Mouse (Mus musculus): ENCODE results near the gene Egf. TPM values are rescaled to one million over a fixed set of nuclear protein-coding genes. Genes with fewer than 3 reads are reported as not detected.
A peak's percentile ranks its signal among the peaks of the same experiment; 100 is the strongest.

Egf gene
- polyA plus RNA-seq, 1 experiment from 2014 or later: 1.4 TPM

- Histone ChIP-seq H3K4me3 (ENCODE audit: low read depth, low read length) (no peak overlapping the region), H3K9me3 (ENCODE audit: low read depth, low read length) (no peaks in the 10 kb centered on the region), H3K36me3 (ENCODE audit: insufficient read depth) (no peaks in the 10 kb centered on the region), H3K27ac (ENCODE audit: low read depth) (no peak overlapping the region), H3K4me2 (no peak overlapping the region), H3K4me1 (ENCODE audit: insufficient read depth) (no peaks in the 10 kb centered on the region), H3K9ac (no peak overlapping the region), H3K27me3 (ENCODE audit: insufficient read depth, low read length) (no peaks in the 10 kb centered on the region)
- no peak for DNase-seq
- TF ChIP-seq CTCF (IDR thresholded peaks at IDR 0.05; ENCODE audit: low read depth): no peak
- 75% methylated on average over 4 of the region's 4 CpGs for WGBS
- ATAC-seq (ENCODE audit: insufficient read depth): no peak
Observed at GRCm38 (mm10) chr3:129652476-129652875, 102.6 kb downstream of the Egf start.

GRCm38 (mm10) chr3:129651765-129652164 is 103.4 kb downstream of the Egf start:
- H3K4me2 ChIP-seq: no peak overlapping the region
- H3K27me3 ChIP-seq (ENCODE audit: insufficient read depth, low read length): no peaks in the 10 kb centered on the region
- DNase-seq (no peak), ATAC-seq (ENCODE audit: insufficient read depth) (no peak)
- H3K27ac ChIP-seq (ENCODE audit: low read depth): no peak overlapping the region
- no peak overlapping the region for H3K9ac ChIP-seq
- H3K4me3 ChIP-seq (ENCODE audit: low read depth, low read length): no peak overlapping the region
- TF ChIP-seq CTCF (IDR thresholded peaks at IDR 0.05; ENCODE audit: low read depth): no peak
- WGBS: 90% methylated on average over 8 of the region's 8 CpGs
- no peaks in the 10 kb centered on the region for H3K36me3 ChIP-seq (ENCODE audit: insufficient read depth)
- H3K4me1 ChIP-seq (ENCODE audit: insufficient read depth): no peaks in the 10 kb centered on the region
- no peaks in the 10 kb centered on the region for H3K9me3 ChIP-seq (ENCODE audit: low read depth, low read length)

- ATAC-seq (ENCODE audit: insufficient read depth) (no peak), DNase-seq (no peak)
- H3K27ac ChIP-seq (ENCODE audit: low read depth): no peak overlapping the region
- no peak overlapping the region for H3K9ac ChIP-seq
- 57% methylated on average over 1 of the region's 1 CpGs for WGBS
- no peak for TF ChIP-seq CTCF (IDR thresholded peaks at IDR 0.05; ENCODE audit: low read depth)
- H3K4me3 ChIP-seq (ENCODE audit: low read depth, low read length): no peak overlapping the region
- H3K4me2 ChIP-seq: no peak overlapping the region
- H3K27me3 ChIP-seq (ENCODE audit: insufficient read depth, low read length): no peaks in the 10 kb centered on the region
- 0 out of 2 replicates have a peak, but pooled peaks cover 6% of the 10 kb centered on the region for H3K4me1 ChIP-seq (ENCODE audit: insufficient read depth)
- no peaks in the 10 kb centered on the region for H3K9me3 ChIP-seq (ENCODE audit: low read depth, low read length)
- H3K36me3 ChIP-seq (ENCODE audit: insufficient read depth): no peaks in the 10 kb centered on the region
Observed at GRCm38 (mm10) chr3:129650931-129651330, 104.2 kb downstream of the Egf start.

- Histone ChIP-seq H3K9me3 (ENCODE audit: low read depth, low read length) (no peaks in the 10 kb centered on the region), H3K4me1 (ENCODE audit: insufficient read depth) (0 out of 2 replicates have a peak, but pooled peaks cover 9% of the 10 kb centered on the region), H3K4me3 (ENCODE audit: low read depth, low read length) (no peak overlapping the region), H3K4me2 (no peak overlapping the region), H3K27me3 (ENCODE audit: insufficient read depth, low read length) (no peaks in the 10 kb centered on the region), H3K9ac (no peak overlapping the region), H3K27ac (ENCODE audit: low read depth) (no peak overlapping the region), H3K36me3 (ENCODE audit: insufficient read depth) (no peaks in the 10 kb centered on the region)
- no peak for TF ChIP-seq CTCF (IDR thresholded peaks at IDR 0.05; ENCODE audit: low read depth)
- DNase-seq: no peak
- no peak for ATAC-seq (ENCODE audit: insufficient read depth)
Observed at GRCm38 (mm10) chr3:129650293-129650612, 104.9 kb downstream of the Egf start.

GRCm38 (mm10) chr3:129649586-129650292 is 105.4 kb downstream of the Egf start:
- Histone ChIP-seq H3K9ac (no peak overlapping the region), H3K4me2 (no peak overlapping the region), H3K9me3 (ENCODE audit: low read depth, low read length) (no peaks in the 10 kb centered on the region), H3K4me1 (ENCODE audit: insufficient read depth) (0 out of 2 replicates have a peak, but pooled peaks cover 9% of the 10 kb centered on the region), H3K4me3 (ENCODE audit: low read depth, low read length) (no peak overlapping the region), H3K27me3 (ENCODE audit: insufficient read depth, low read length) (no peaks in the 10 kb centered on the region), H3K27ac (ENCODE audit: low read depth) (no peak overlapping the region), H3K36me3 (ENCODE audit: insufficient read depth) (no peaks in the 10 kb centered on the region)
- DNase-seq: peak; percentile 55
- peak; percentile 16; the same call in 1 of the 2 replicates for ATAC-seq (ENCODE audit: insufficient read depth)
- no peak for TF ChIP-seq CTCF (IDR thresholded peaks at IDR 0.05; ENCODE audit: low read depth)
- WGBS: 67% methylated on average over 8 of the region's 8 CpGs

- Histone ChIP-seq H3K4me2 (no peak overlapping the region), H3K36me3 (ENCODE audit: insufficient read depth) (no peaks in the 10 kb centered on the region), H3K9ac (no peak overlapping the region), H3K4me1 (ENCODE audit: insufficient read depth) (0 out of 2 replicates have a peak, but pooled peaks cover 9% of the 10 kb centered on the region), H3K9me3 (ENCODE audit: low read depth, low read length) (no peaks in the 10 kb centered on the region), H3K27ac (ENCODE audit: low read depth) (no peak overlapping the region), H3K4me3 (ENCODE audit: low read depth, low read length) (no peak overlapping the region), H3K27me3 (ENCODE audit: insufficient read depth, low read length) (no peaks in the 10 kb centered on the region)
- WGBS: 80% methylated on average over 5 of the region's 5 CpGs
- no peak for TF ChIP-seq CTCF (IDR thresholded peaks at IDR 0.05; ENCODE audit: low read depth)
- no peak for DNase-seq
- no peak for ATAC-seq (ENCODE audit: insufficient read depth)
Observed at GRCm38 (mm10) chr3:129648598-129648997, 106.5 kb downstream of the Egf start.

- ATAC-seq (ENCODE audit: insufficient read depth) (no peak), DNase-seq (no peak)
- Histone ChIP-seq H3K27me3 (ENCODE audit: insufficient read depth, low read length) (no peaks in the 10 kb centered on the region), H3K4me2 (no peak overlapping the region), H3K27ac (ENCODE audit: low read depth) (no peak overlapping the region), H3K9me3 (ENCODE audit: low read depth, low read length) (no peaks in the 10 kb centered on the region), H3K9ac (no peak overlapping the region), H3K4me3 (ENCODE audit: low read depth, low read length) (no peak overlapping the region), H3K4me1 (ENCODE audit: insufficient read depth) (0 out of 2 replicates have a peak, but pooled peaks cover 9% of the 10 kb centered on the region), H3K36me3 (ENCODE audit: insufficient read depth) (no peaks in the 10 kb centered on the region)
- WGBS: 79% methylated on average over 10 of the region's 10 CpGs
- TF ChIP-seq CTCF (IDR thresholded peaks at IDR 0.05; ENCODE audit: low read depth): no peak
Observed at GRCm38 (mm10) chr3:129647312-129647711, 107.8 kb downstream of the Egf start.

All from lung, embryonic 14.5 days (tissue).